Mouse (Mus musculus) liver, postnatal 0 days (tissue): Measurements from ENCODE around the gene Evi5.

Experiments used
- CTCF ChIP-seq: sonication (generic); IDR thresholded peaks from 2 replicates; pipeline ENCODE4 v1.5.1; 2016; ENCODE audit warnings: antibody characterized with exemption, low read depth
- EP300 ChIP-seq: IDR thresholded peaks from 2 replicates; pipeline ENCODE4 v1.6.1; 2016; ENCODE audit warnings: antibody characterized with exemption, low read depth, mild to moderate bottlenecking

DNA sequence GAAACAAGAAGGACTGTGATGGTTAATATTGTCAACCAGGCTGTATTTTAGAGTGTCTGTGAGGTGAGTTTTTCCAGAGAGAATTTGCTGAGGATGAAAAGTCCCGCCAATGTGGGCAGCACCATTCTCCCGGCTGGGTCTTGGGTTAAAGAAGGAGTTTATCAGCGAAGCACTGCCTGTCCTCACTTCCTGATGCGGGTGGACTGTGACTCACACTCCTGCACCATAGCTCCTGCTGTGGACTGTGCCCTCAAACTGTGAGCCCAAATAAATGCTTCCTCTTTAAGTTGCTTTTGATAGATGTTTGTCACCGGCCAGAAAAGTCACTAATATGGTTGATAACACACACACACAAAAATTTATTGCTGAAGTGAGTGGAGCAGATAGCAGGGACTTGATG lies 138.7 kb downstream of the Evi5 start:
- TF ChIP-seq CTCF (no peak), EP300 (no peak)
